Mouse (Mus musculus): ENCODE data around the gene Fndc8. TPM values are rescaled to one million over a fixed set of nuclear protein-coding genes. Genes with fewer than 3 reads are reported as not detected.

Gene Fndc8
- not detected for total RNA-seq (2023)

DNA sequence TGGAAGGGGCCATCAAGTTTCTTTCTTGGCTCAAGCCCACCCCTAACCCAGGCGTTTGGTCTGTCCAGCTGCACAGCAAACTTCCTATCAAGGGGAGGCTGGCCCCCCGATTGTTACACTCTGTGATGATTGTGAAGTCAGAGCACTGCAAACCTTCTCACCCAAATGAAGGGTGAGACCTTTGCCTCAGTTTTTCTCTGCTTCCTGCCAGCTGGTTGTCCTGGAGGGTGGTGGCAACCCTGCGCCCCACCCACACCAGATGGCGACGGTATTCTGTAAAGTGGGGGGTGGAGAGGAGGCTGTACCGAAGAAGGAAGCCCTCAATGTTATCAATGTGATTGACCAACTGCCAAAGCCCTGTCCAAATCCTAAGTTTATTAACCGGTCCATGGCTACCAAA is at the start of gene Fndc8:
TSS of gene Fndc8 (plus strand) at position 189 of the 400 bp plus-strand sequence.

DNA sequence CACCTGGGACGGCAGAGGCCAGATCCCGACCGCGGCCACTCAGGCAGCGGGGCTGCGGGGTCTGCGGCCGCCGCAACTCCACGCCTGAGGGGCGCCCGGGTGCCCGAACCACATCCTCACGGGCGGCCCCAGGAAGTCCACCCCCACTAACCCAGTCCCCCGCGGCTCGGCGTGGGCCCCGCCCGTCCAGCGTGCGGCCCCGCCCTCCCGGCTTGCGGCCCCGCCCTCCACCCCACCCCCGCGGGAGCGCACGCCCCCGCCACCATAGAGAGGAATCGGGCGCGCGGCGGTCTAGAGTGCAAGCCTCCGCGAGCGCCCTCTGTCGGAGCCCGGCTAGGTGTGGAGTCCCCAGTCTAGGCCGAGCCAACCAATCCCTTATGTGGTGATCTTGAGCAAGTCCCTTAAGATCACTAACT is 20.9 kb upstream of the Fndc8 start, which contains the start of gene Rffl:
TSS of gene Rffl (minus strand) at position 180 of the 416 bp plus-strand sequence.

GRCm38 (mm10) chr11:82890342-82890762 is 1.6 kb upstream of the Fndc8 start, which contains the start of gene Rad51d:
Rad51d (minus strand) TSS chr11:82890614.

GRCm38 (mm10) chr11:82907651-82908607 is 16.0 kb downstream of the Fndc8 start, which contains the start of gene Nle1:
Nle1 (minus strand) TSS chr11:82908411.

GRCm38 (mm10) chr11:82910250-82910649 is 18.3 kb downstream of the Fndc8 start, which contains the start of gene Unc45b:
Unc45b (plus strand) TSS chr11:82910550.

Other genes starting within 250 kb of the Fndc8 start
- gene Cct6b, start 127.8 kb upstream of the Fndc8 start, total RNA-seq (2023) = under 1 TPM; 0.50 to 0.67 TPM
- 10 to 100 TPM; 42.7 to 45.4 TPM for gene Zfp830, start 127.8 kb upstream of the Fndc8 start, total RNA-seq (2023)
- gene Lig3, start 111.0 kb upstream of the Fndc8 start, total RNA-seq (2023) = 10 to 100 TPM; 40.2 to 40.4 TPM
- gene Rffl, start 20.9 kb upstream of the Fndc8 start, total RNA-seq (2023) = 10 to 100 TPM; 17.9 to 22.8 TPM
- 10 to 100 TPM; 15.5 to 23.2 TPM for gene Rad51d, start 1.5 kb upstream of the Fndc8 start, total RNA-seq (2023)
- gene Nle1, start 16.3 kb downstream of the Fndc8 start, total RNA-seq (2023) = 100 to 1,000 TPM in 1 of 2 experiments, 10 to 100 TPM in 1; 93.7 to 101 TPM
- not detected for gene Unc45b, start 18.4 kb downstream of the Fndc8 start, total RNA-seq (2023)
- 10 to 100 TPM; 58.9 to 70.8 TPM for gene Slfn5, start 59.2 kb downstream of the Fndc8 start, total RNA-seq (2023)
- gene Slfn9, start 99.7 kb downstream of the Fndc8 start, total RNA-seq (2023) = 10 to 100 TPM; 22.4 to 23.2 TPM
- gene Slfn8, start 128.7 kb downstream of the Fndc8 start, total RNA-seq (2023) = 10 to 100 TPM; 55.0 to 55.9 TPM
- 100 to 1,000 TPM; 201 to 232 TPM for gene Slfn2, start 173.0 kb downstream of the Fndc8 start, total RNA-seq (2023)
- gene Slfn1, start 224.7 kb downstream of the Fndc8 start, total RNA-seq (2023) = 100 to 1,000 TPM; 134 to 172 TPM

Data from T-cell, adult 66 days (primary cell).